Mouse (Mus musculus) liver (tissue): ENCODE measurements at regions not wholly inside any gene's neighbourhood (a gene's known extent, or its start where the extent isn't known, plus 50 kb on each side); places are given as distances from the start of the nearest gene placed in this dataset.

Experiments used
- DNase-seq: peaks from one replicate; pipeline ENCODE4 v3.0.0-alpha.2; 2020; ENCODE audit warnings: mixed read lengths

- DNase-seq, result no peak
Observed at GRCm38 (mm10) chr17:84890871-84891599, 65.5 kb upstream of the Ppm1b start.

- DNase-seq, result peak; percentile 20
Observed at GRCm38 (mm10) chr17:84893273-84894033, 63.1 kb upstream of the Ppm1b start.

GRCm38 (mm10) chr17:84895526-84895925 lies 61.0 kb upstream of the Ppm1b start:
- no peak for DNase-seq

GRCm38 (mm10) chr17:84896572-84896971 lies 60.0 kb upstream of the Ppm1b start:
- no peak for DNase-seq

GRCm38 (mm10) chr17:84898407-84898806 lies 58.1 kb upstream of the Ppm1b start:
- peak; percentile 45 for DNase-seq

GRCm38 (mm10) chr17:84903625-84904337 lies 52.8 kb upstream of the Ppm1b start:
- no peak for DNase-seq
